Mouse (Mus musculus): ENCODE data around the gene Olfr1282. TPM values are rescaled to one million over a fixed set of nuclear protein-coding genes. Genes with fewer than 3 reads are reported as not detected.
"Not testable (repeated sequence)": the region's sequence is repeated elsewhere in the genome, so short reads cannot be mapped to it uniquely, and the experiment has no call there.

Olfr1282 gene
- polyA plus RNA-seq (2015; fragmentation: Nextera tagmentation; extraction: Ambion mirVana) = not detected in 2 replicates

GRCm38 (mm10) chr2:111335976-111336375 lies at the start of gene Olfr1282:
TSS of gene Olfr1282 (minus strand) at chr2:111336076.
- Histone ChIP-seq H3K9ac (no peak within 1 kb of the TSS), H3K27ac (no peak within 1 kb of the TSS), H3K4me3 (no peak within 1 kb of the TSS), H3K4me2 (no peak within 1 kb of the TSS), H3K27me3 (no peaks in the 10 kb centered on the region), H3K4me1 (replicated peaks) (no peaks in the 10 kb centered on the region), H3K36me3 (no peaks in the 10 kb centered on the region), H3K9me3 (no peaks in the 10 kb centered on the region)
- ATAC-seq (ENCODE audit: low FRiP score) = no peak
- 75% methylated on average over 2 of the region's 2 CpGs for WGBS

GRCm38 (mm10) chr2:111375222-111375621 lies 39.3 kb upstream of the Olfr1282 start, which contains the start of gene Olfr1284:
TSS of gene Olfr1284 (plus strand) at chr2:111375522.
- 89% methylated on average over 1 of the region's 1 CpGs for WGBS

GRCm38 (mm10) chr2:111366490-111366889 lies 30.6 kb upstream of the Olfr1282 start, which contains the start of gene Olfr1283:
TSS of gene Olfr1283 (plus strand) at chr2:111366790.
- ATAC-seq (ENCODE audit: low FRiP score) = no peak
- H3K9ac ChIP-seq = no peak within 1 kb of the TSS
- no peak within 1 kb of the TSS for H3K4me2 ChIP-seq
- WGBS = 79% methylated on average over 2 of the region's 2 CpGs
- no peaks in the 10 kb centered on the region for H3K4me1 ChIP-seq (replicated peaks)
- H3K27me3 ChIP-seq = no peaks in the 10 kb centered on the region
- no peak within 1 kb of the TSS for H3K27ac ChIP-seq
- no peak within 1 kb of the TSS for H3K4me3 ChIP-seq
- H3K36me3 ChIP-seq = no peaks in the 10 kb centered on the region
- no peaks in the 10 kb centered on the region for H3K9me3 ChIP-seq

More at GRCm38 (mm10) chr2:111375222-111375621, 39.3 kb upstream of the Olfr1282 start, which contains the start of gene Olfr1284:
- no peak within 1 kb of the TSS for H3K27ac ChIP-seq
- ATAC-seq (ENCODE audit: low FRiP score) = no peak
- H3K27me3 ChIP-seq = no peaks in the 10 kb centered on the region
- H3K4me3 ChIP-seq = no peak within 1 kb of the TSS
- no peaks in the 10 kb centered on the region for H3K9me3 ChIP-seq
- H3K36me3 ChIP-seq = no peaks in the 10 kb centered on the region
- no peaks in the 10 kb centered on the region for H3K4me1 ChIP-seq (replicated peaks)
- no peak within 1 kb of the TSS for H3K9ac ChIP-seq
- no peak within 1 kb of the TSS for H3K4me2 ChIP-seq

- H3K9ac ChIP-seq; H3K36me3 ChIP-seq; H3K27me3 ChIP-seq; ATAC-seq (ENCODE audit: low FRiP score); H3K9me3 ChIP-seq; H3K4me1 ChIP-seq (replicated peaks); H3K4me3 ChIP-seq; H3K4me2 ChIP-seq; H3K27ac ChIP-seq: not testable (repeated sequence)
- 92% methylated on average over 5 of the region's 5 CpGs for WGBS
These were observed 2.2 kb downstream of the Olfr1282 start for GRCm38 (mm10) chr2:111333721-111334120.

- Histone ChIP-seq H3K36me3 (no peaks in the 10 kb centered on the region), H3K4me2 (no peak within 1 kb of the TSS), H3K4me3 (no peak within 1 kb of the TSS), H3K9ac (no peak within 1 kb of the TSS), H3K27me3 (no peaks in the 10 kb centered on the region), H3K27ac (no peak within 1 kb of the TSS), H3K9me3 (no peaks in the 10 kb centered on the region), H3K4me1 (replicated peaks) (no peaks in the 10 kb centered on the region)
- no peak for ATAC-seq (ENCODE audit: low FRiP score)
- 85% methylated on average over 2 of the region's 2 CpGs for WGBS
These were observed 9.7 kb downstream of the Olfr1282 start, which contains the start of gene Olfr1281 for GRCm38 (mm10) chr2:111326220-111326619. TSS of gene Olfr1281 (plus strand) at chr2:111326520.

GRCm38 (mm10) chr2:111313717-111314116 lies 22.2 kb downstream of the Olfr1282 start, which contains the start of gene Olfr1280:
TSS of gene Olfr1280 (plus strand) at chr2:111314017.
- H3K9me3 ChIP-seq = no peaks in the 10 kb centered on the region
- no peaks in the 10 kb centered on the region for H3K4me1 ChIP-seq (replicated peaks)
- H3K36me3 ChIP-seq = no peaks in the 10 kb centered on the region
- ATAC-seq (ENCODE audit: low FRiP score) = no peak
- no peak within 1 kb of the TSS for H3K4me3 ChIP-seq
- no peak within 1 kb of the TSS for H3K9ac ChIP-seq
- H3K27ac ChIP-seq = no peak within 1 kb of the TSS
- no peak within 1 kb of the TSS for H3K4me2 ChIP-seq
- no peaks in the 10 kb centered on the region for H3K27me3 ChIP-seq

- Histone ChIP-seq H3K4me3 (no peak within 1 kb of the TSS), H3K27ac (no peak within 1 kb of the TSS), H3K4me2 (no peak within 1 kb of the TSS), H3K9me3 (no peaks in the 10 kb centered on the region), H3K9ac (no peak within 1 kb of the TSS), H3K36me3 (no peaks in the 10 kb centered on the region), H3K27me3 (no peaks in the 10 kb centered on the region), H3K4me1 (replicated peaks) (no peaks in the 10 kb centered on the region)
- no peak for ATAC-seq (ENCODE audit: low FRiP score)
These were observed 35.5 kb downstream of the Olfr1282 start, which contains the start of gene Olfr1279 for GRCm38 (mm10) chr2:111300374-111300773. TSS of gene Olfr1279 (plus strand) at chr2:111300635.

GRCm38 (mm10) chr2:111298541-111298940 lies 37.3 kb downstream of the Olfr1282 start:
- no peak overlapping the region for H3K27ac ChIP-seq
- no peak for ATAC-seq (ENCODE audit: low FRiP score)

GRCm38 (mm10) chr2:111289836-111290235 lies 46.0 kb downstream of the Olfr1282 start, which contains the start of gene Olfr1278:
TSS of gene Olfr1278 (plus strand) at chr2:111290136.
- Histone ChIP-seq H3K36me3 (no peaks in the 10 kb centered on the region), H3K9ac (no peak within 1 kb of the TSS), H3K4me3 (no peak within 1 kb of the TSS), H3K27me3 (no peaks in the 10 kb centered on the region), H3K9me3 (no peaks in the 10 kb centered on the region), H3K27ac (no peak within 1 kb of the TSS), H3K4me1 (replicated peaks) (no peaks in the 10 kb centered on the region), H3K4me2 (no peak within 1 kb of the TSS)
- no peak for ATAC-seq (ENCODE audit: low FRiP score)

More at GRCm38 (mm10) chr2:111298541-111298940, 37.3 kb downstream of the Olfr1282 start:
- H3K4me1 ChIP-seq (replicated peaks) = no peaks in the 10 kb centered on the region
- H3K36me3 ChIP-seq = no peaks in the 10 kb centered on the region
- H3K9me3 ChIP-seq = no peaks in the 10 kb centered on the region
- H3K9ac ChIP-seq = no peak overlapping the region
- no peak overlapping the region for H3K4me3 ChIP-seq
- no peaks in the 10 kb centered on the region for H3K27me3 ChIP-seq
- no peak overlapping the region for H3K4me2 ChIP-seq

Other genes with a start within 250 kb of the Olfr1282 start
- gene Gm13941, start 230.1 kb downstream of the Olfr1282 start, polyA plus RNA-seq (2015; fragmentation: Nextera tagmentation; extraction: Ambion mirVana) = not detected in 2 replicates
- not detected in 2 replicates for gene Gm15130, start 183.1 kb downstream of the Olfr1282 start, polyA plus RNA-seq (2015; fragmentation: Nextera tagmentation; extraction: Ambion mirVana)
- gene 4930430A15Rik, start 106.5 kb downstream of the Olfr1282 start, polyA plus RNA-seq (2015; fragmentation: Nextera tagmentation; extraction: Ambion mirVana) = not detected in 2 replicates
- not detected in 2 replicates for gene Olfr1275, start 100.8 kb downstream of the Olfr1282 start, polyA plus RNA-seq (2015; fragmentation: Nextera tagmentation; extraction: Ambion mirVana)
- not detected in 2 replicates for gene Olfr1276, start 81.6 kb downstream of the Olfr1282 start, polyA plus RNA-seq (2015; fragmentation: Nextera tagmentation; extraction: Ambion mirVana)
- gene Olfr1277, start 62.0 kb downstream of the Olfr1282 start, polyA plus RNA-seq (2015; fragmentation: Nextera tagmentation; extraction: Ambion mirVana) = not detected in 2 replicates
- gene Olfr1278, start 45.9 kb downstream of the Olfr1282 start, polyA plus RNA-seq (2015; fragmentation: Nextera tagmentation; extraction: Ambion mirVana) = not detected in 2 replicates
- not detected in 2 replicates for gene Olfr1279, start 35.4 kb downstream of the Olfr1282 start, polyA plus RNA-seq (2015; fragmentation: Nextera tagmentation; extraction: Ambion mirVana)
- not detected in 2 replicates for gene Olfr1280, start 22.1 kb downstream of the Olfr1282 start, polyA plus RNA-seq (2015; fragmentation: Nextera tagmentation; extraction: Ambion mirVana)
- gene Olfr1281, start 9.6 kb downstream of the Olfr1282 start, polyA plus RNA-seq (2015; fragmentation: Nextera tagmentation; extraction: Ambion mirVana) = not detected in 2 replicates
- gene Olfr1283, start 30.7 kb upstream of the Olfr1282 start, polyA plus RNA-seq (2015; fragmentation: Nextera tagmentation; extraction: Ambion mirVana) = not detected in 2 replicates
- not detected in 2 replicates for gene Olfr1284, start 39.4 kb upstream of the Olfr1282 start, polyA plus RNA-seq (2015; fragmentation: Nextera tagmentation; extraction: Ambion mirVana)
- gene Olfr1286, start 87.0 kb upstream of the Olfr1282 start, polyA plus RNA-seq (2015; fragmentation: Nextera tagmentation; extraction: Ambion mirVana) = not detected in 2 replicates
- not detected in 2 replicates for gene Olfr1287, start 113.1 kb upstream of the Olfr1282 start, polyA plus RNA-seq (2015; fragmentation: Nextera tagmentation; extraction: Ambion mirVana)
- gene Olfr1288, start 138.0 kb upstream of the Olfr1282 start, polyA plus RNA-seq (2015; fragmentation: Nextera tagmentation; extraction: Ambion mirVana) = not detected in 2 replicates
- gene Olfr1289, start 144.7 kb upstream of the Olfr1282 start, polyA plus RNA-seq (2015; fragmentation: Nextera tagmentation; extraction: Ambion mirVana) = not detected in 2 replicates
- gene Olfr1290, start 157.8 kb upstream of the Olfr1282 start, polyA plus RNA-seq (2015; fragmentation: Nextera tagmentation; extraction: Ambion mirVana) = not detected in 2 replicates
- not detected in 2 replicates for gene Olfr1291-ps1, start 161.1 kb upstream of the Olfr1282 start, polyA plus RNA-seq (2015; fragmentation: Nextera tagmentation; extraction: Ambion mirVana)
- gene Olfr1293-ps, start 189.1 kb upstream of the Olfr1282 start, polyA plus RNA-seq (2015; fragmentation: Nextera tagmentation; extraction: Ambion mirVana) = not detected in 2 replicates
- not detected in 2 replicates for gene Olfr1294, start 204.2 kb upstream of the Olfr1282 start, polyA plus RNA-seq (2015; fragmentation: Nextera tagmentation; extraction: Ambion mirVana)
- not detected in 2 replicates for gene Olfr1295, start 233.6 kb upstream of the Olfr1282 start, polyA plus RNA-seq (2015; fragmentation: Nextera tagmentation; extraction: Ambion mirVana)